Mouse (Mus musculus) heart, postnatal 0 days (tissue): ENCODE data around the gene Cipc. TPM values are rescaled to one million over a fixed set of nuclear protein-coding genes. Genes with fewer than 3 reads are reported as not detected.
A peak's percentile ranks its signal among the peaks of the same experiment; 100 is the strongest.

Experiments
- ATAC-seq: fragments of 200-750 bp; cut with Nextera tagmentation; 2 replicates; pipeline ENCODE4 v1.8.0; 2017; ENCODE audit warnings: low read depth, moderate number of reproducible peaks, moderate library complexity; ENCODE audit not compliant: insufficient read depth
- DNase-seq: peaks from one replicate; pipeline ENCODE4 v3.0.0-alpha.2; 2016; ENCODE audit warnings: low spot score
- H3K27ac ChIP-seq: fragments of 300-500 bp; sonication (generic); 2 replicates; pipeline ENCODE4 v1.5.1; 2014; ENCODE audit warnings: low read depth, mild to moderate bottlenecking
- H3K27me3 ChIP-seq: fragments of 300-500 bp; sonication (generic); 2 replicates; pipeline ENCODE4 v1.6.1; 2014; ENCODE audit warnings: low read length, mixed read lengths; ENCODE audit not compliant: control insufficient read depth, insufficient read depth
- H3K36me3 ChIP-seq: fragments of 300-500 bp; sonication (generic); replicated peaks from 2 replicates; pipeline ENCODE4 v1.6.1; 2014; ENCODE audit warnings: low read length, mixed read lengths; ENCODE audit not compliant: control insufficient read depth, insufficient read depth
- H3K4me1 ChIP-seq: fragments of 300-500 bp; sonication (generic); 2 replicates; pipeline ENCODE4 v1.6.1; 2014; ENCODE audit warnings: antibody characterized with exemption; ENCODE audit not compliant: control insufficient read depth, insufficient read depth
- H3K4me2 ChIP-seq: fragments of 300-500 bp; sonication (generic); 2 replicates; pipeline ENCODE4 v1.6.1; 2014; ENCODE audit warnings: low read depth, mild to moderate bottlenecking, low read length, moderate library complexity
- H3K4me3 ChIP-seq: fragments of 300-500 bp; sonication (generic); 2 replicates; pipeline ENCODE4 v1.5.1; 2014; ENCODE audit warnings: low read depth, low read length
- H3K9ac ChIP-seq: fragments of 300-500 bp; sonication (generic); replicated peaks from 2 replicates; pipeline ENCODE4 v1.6.1; 2014; ENCODE audit warnings: low read depth, low read length, mixed read lengths
- H3K9me3 ChIP-seq: fragments of 300-500 bp; sonication (generic); replicated peaks from 2 replicates; pipeline ENCODE4 v1.6.1; 2016; ENCODE audit warnings: low read length; ENCODE audit not compliant: control insufficient read depth
- CTCF ChIP-seq: IDR thresholded peaks from 2 replicates; pipeline ENCODE4 v1.5.1; 2016; ENCODE audit warnings: antibody characterized with exemption, control low read depth, low read depth
- EP300 ChIP-seq: IDR thresholded peaks from 2 replicates; pipeline ENCODE4 v1.6.1; 2016; ENCODE audit warnings: antibody characterized with exemption, low read depth
- WGBS: fragments of 180-500 bp; shearing (Covaris S2); extraction: QIAGEN DNeasy Blood & Tissue Kit; methylation state at CpG from one replicate; pipeline ENCODE4 v1.1.7; 2014; 5-methylcytosine and 5-hydroxymethylcytosine counted together
- polyA plus RNA-seq: library from polyadenylated mRNA; unstranded; fragments of >200 nt; fragmentation: Nextera tagmentation; extraction: Ambion mirVana; gene quantifications from 2 replicates; pipeline ENCODE4 v1.2.1, GENCODE M21; 2015
- total RNA-seq: library from RNA; depleted of rRNA; stranded (reverse); fragments of >200 nt; gene quantifications from 2 replicates; pipeline ENCODE4 v1.2.3, GENCODE M21; 2014; ENCODE audit warnings: low replicate concordance

Cipc gene
- total and polyA plus RNA-seq, 2 experiments from 2014 or later = 20.9 to 26.2 TPM

- H3K4me1 ChIP-seq = no peaks in the 10 kb centered on the region
- peak overlapping the region; percentile 78 for H3K27ac ChIP-seq
- 0 out of 2 replicates have a peak overlapping the region, but pooled peaks have one; percentile 2 for H3K9ac ChIP-seq
- ATAC-seq (peak; percentile 97), DNase-seq (peak; percentile 75)
- H3K36me3 ChIP-seq = peaks cover 49% of the 10 kb centered on the region
- H3K4me2 ChIP-seq = no peak overlapping the region
- 57% methylated on average over 2 of the region's 2 CpGs for WGBS
- no peak overlapping the region for H3K4me3 ChIP-seq
- H3K27me3 ChIP-seq = no peaks in the 10 kb centered on the region
- H3K9me3 ChIP-seq = no peaks in the 10 kb centered on the region
- no peak for TF ChIP-seq EP300
- TF ChIP-seq CTCF = no peak
Observed at GRCm38 (mm10) chr12:86955894-86956293, 9.1 kb downstream of the Cipc start.

- no peak for TF ChIP-seq EP300
- no peak for TF ChIP-seq CTCF
- ATAC-seq (no peak), DNase-seq (no peak)
- WGBS = 83% methylated on average over 5 of the region's 5 CpGs
- H3K9me3 ChIP-seq = no peaks in the 10 kb centered on the region
- H3K9ac ChIP-seq = no peak overlapping the region
- H3K4me1 ChIP-seq = no peaks in the 10 kb centered on the region
- no peak overlapping the region for H3K4me2 ChIP-seq
- no peak overlapping the region for H3K4me3 ChIP-seq
- peaks cover 67% of the 10 kb centered on the region for H3K36me3 ChIP-seq
- no peaks in the 10 kb centered on the region for H3K27me3 ChIP-seq
- no peak overlapping the region for H3K27ac ChIP-seq
Observed at GRCm38 (mm10) chr12:86958558-86958957, 11.7 kb downstream of the Cipc start.

GRCm38 (mm10) chr12:86959661-86960060, 12.8 kb downstream of the Cipc start:
- Histone ChIP-seq H3K27me3 (no peaks in the 10 kb centered on the region), H3K4me2 (no peak overlapping the region), H3K9ac (no peak overlapping the region), H3K36me3 (peaks cover 72% of the 10 kb centered on the region), H3K9me3 (no peaks in the 10 kb centered on the region), H3K27ac (no peak overlapping the region), H3K4me1 (no peaks in the 10 kb centered on the region), H3K4me3 (no peak overlapping the region)
- ATAC-seq = no peak
- 92% methylated on average over 5 of the region's 5 CpGs for WGBS
- DNase-seq = no peak
- TF ChIP-seq CTCF = no peak
- no peak for TF ChIP-seq EP300

DNA sequence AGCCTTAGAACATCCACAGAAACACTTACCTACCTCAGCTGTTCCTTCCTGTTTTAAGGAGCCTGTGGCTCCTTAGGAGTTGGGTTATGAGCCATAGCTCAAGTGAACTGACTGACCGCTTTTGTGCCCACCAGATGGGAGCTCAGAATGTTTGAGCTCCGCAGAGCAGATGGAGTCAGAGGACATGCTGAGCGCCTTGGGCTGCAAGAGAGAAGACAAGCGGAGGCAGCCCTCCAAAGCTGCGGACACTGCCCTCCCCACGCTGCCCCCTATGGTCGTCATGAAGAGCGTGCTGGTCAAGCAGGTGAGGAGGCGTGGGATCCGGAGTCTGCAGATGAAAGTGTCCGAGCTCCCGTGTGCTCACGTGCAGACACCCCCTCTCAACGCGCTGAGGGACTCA, 13.3 kb downstream of the Cipc start:
- no peak for DNase-seq
- Histone ChIP-seq H3K4me2 (no peak overlapping the region), H3K9me3 (no peaks in the 10 kb centered on the region), H3K27ac (no peak overlapping the region), H3K9ac (no peak overlapping the region), H3K4me1 (no peaks in the 10 kb centered on the region), H3K4me3 (no peak overlapping the region), H3K36me3 (peaks cover 76% of the 10 kb centered on the region), H3K27me3 (no peaks in the 10 kb centered on the region)
- 85% methylated on average over 15 of the region's 15 CpGs for WGBS
- TF ChIP-seq EP300 (no peak), CTCF (no peak)
- ATAC-seq = no peak

DNA sequence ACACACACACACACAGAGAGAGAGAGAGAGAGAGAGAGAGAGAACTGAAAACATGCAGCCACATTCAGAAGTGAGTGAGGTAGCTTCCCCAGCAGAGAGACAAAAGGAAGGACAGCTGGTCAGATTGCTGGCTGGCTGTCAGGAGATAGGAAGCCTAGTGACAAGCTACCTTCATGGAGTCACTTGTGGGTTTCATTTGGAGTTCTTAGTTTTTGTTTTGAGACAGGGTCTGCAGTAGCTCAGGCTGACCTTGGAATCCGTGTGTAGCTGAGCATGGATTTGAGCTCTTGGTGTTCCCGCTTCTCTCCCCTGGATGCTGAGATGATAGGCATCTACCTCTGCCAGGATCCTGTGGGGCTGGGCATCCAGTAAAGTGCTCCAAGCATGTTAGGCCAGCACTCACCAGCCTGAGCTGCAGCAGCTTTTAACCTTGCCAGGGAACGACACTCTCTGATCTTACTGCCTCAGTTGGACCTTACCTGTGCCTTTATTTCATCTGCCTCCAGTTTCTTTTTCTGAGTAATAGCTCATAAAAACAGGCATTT, 14.0 kb downstream of the Cipc start:
- H3K4me3 ChIP-seq = no peak overlapping the region
- H3K36me3 ChIP-seq = peaks cover 75% of the 10 kb centered on the region
- no peak for DNase-seq

More for the DNA sequence above, 14.0 kb downstream of the Cipc start:
- Histone ChIP-seq H3K4me1 (no peaks in the 10 kb centered on the region), H3K4me2 (no peak overlapping the region), H3K9me3 (no peaks in the 10 kb centered on the region), H3K27me3 (no peaks in the 10 kb centered on the region), H3K9ac (no peak overlapping the region), H3K27ac (no peak overlapping the region)
- ATAC-seq = no peak
- TF ChIP-seq CTCF = no peak
- TF ChIP-seq EP300 = no peak
- 90% methylated on average over 3 of the region's 3 CpGs for WGBS
